Mouse (Mus musculus): ENCODE measurements around the gene Bpifc.

DNA sequence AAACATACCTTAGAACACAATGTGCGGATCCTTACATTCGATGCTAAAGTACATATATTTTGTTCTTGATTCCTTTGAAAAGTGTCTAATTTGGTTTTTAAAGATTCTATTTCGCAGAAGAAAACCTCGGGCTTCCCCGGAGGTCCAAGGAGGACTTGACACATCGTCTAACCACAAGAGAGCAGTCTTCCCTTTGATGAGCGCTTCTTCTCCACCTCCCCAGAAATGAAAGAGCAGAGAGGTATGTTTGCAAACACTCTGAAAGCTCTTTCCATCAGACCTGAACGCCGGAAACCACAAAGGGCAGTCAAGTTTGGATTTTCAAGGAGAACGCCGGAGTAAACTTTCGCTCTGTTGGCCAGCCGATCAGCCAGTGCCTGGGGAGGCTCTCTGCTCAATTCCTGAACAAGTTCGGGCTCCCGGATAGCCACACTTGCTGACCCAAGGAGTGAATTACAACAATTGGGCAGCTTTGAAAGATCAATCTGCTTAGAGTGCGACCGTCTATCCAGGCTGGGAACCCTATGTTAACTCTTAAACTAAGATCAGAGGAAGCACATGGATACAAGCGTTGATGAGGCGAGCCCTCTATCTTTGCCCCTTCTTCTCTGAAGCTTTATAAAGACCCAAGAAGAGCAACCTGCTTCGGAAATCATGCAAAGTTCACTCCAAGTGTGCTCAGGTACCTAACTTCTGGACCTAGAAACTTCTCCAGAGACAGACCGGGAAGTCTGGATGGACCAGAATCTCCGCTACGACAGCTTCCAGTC, 83.8 kb downstream of the Bpifc start, which contains the start of gene Ascl4:
- TF ChIP-seq TAL1 (IDR thresholded peaks at IDR 0.05; ENCODE audit: low read length) (no peak), GATA1 (IDR thresholded peaks at IDR 0.05; ENCODE audit: low read length) (no peak)
